Mouse (Mus musculus) liver, embryonic 11.5 days (tissue): ENCODE data around the gene Ttc5. TPM values are rescaled to one million over a fixed set of nuclear protein-coding genes. Genes with fewer than 3 reads are reported as not detected.
A peak's percentile ranks its signal among the peaks of the same experiment; 100 is the strongest.
"Not testable (repeated sequence)": the region's sequence is repeated elsewhere in the genome, so short reads cannot be mapped to it uniquely, and the experiment has no call there.

Source experiments
- ATAC-seq: fragments of 200-750 bp; cut with Nextera tagmentation; replicated peaks from 2 replicates; pipeline ENCODE4 v1.8.0; 2017; ENCODE audit warnings: moderate number of reproducible peaks, mild to moderate bottlenecking, moderate TSS enrichment, moderate library complexity; ENCODE audit not compliant: low FRiP score
- DNase-seq: peaks from one replicate; pipeline ENCODE4 v3.0.0-alpha.2; 2017; ENCODE audit warnings: low spot score
- H3K27ac ChIP-seq: fragments of 300-500 bp; sonication (generic); 2 replicates; pipeline ENCODE4 v1.5.1; 2014; ENCODE audit warnings: mild to moderate bottlenecking, low read depth, low read length, control low read depth
- H3K27me3 ChIP-seq: fragments of 300-500 bp; sonication (generic); replicated peaks from 2 replicates; pipeline ENCODE4 v1.6.1; 2014; ENCODE audit warnings: low read length, mixed read lengths; ENCODE audit not compliant: control insufficient read depth, insufficient read depth
- H3K36me3 ChIP-seq: fragments of 300-500 bp; sonication (generic); 2 replicates; pipeline ENCODE4 v1.6.1; 2014; ENCODE audit warnings: mild to moderate bottlenecking, low read length, moderate library complexity, mixed read lengths; ENCODE audit not compliant: control insufficient read depth, insufficient read depth
- H3K4me1 ChIP-seq: fragments of 300-500 bp; sonication (generic); replicated peaks from 2 replicates; pipeline ENCODE4 v1.6.1; 2014; ENCODE audit warnings: low read length, mixed read lengths; ENCODE audit not compliant: control insufficient read depth, insufficient read depth
- H3K4me2 ChIP-seq: fragments of 300-500 bp; sonication (generic); 2 replicates; pipeline ENCODE4 v1.6.1; 2014; ENCODE audit warnings: mild to moderate bottlenecking, control low read depth, moderate library complexity
- H3K4me3 ChIP-seq: fragments of 300-500 bp; sonication (generic); 2 replicates; pipeline ENCODE4 v1.5.1; 2014; ENCODE audit warnings: low read depth, low read length, control low read depth
- H3K9ac ChIP-seq: fragments of 300-500 bp; sonication (generic); 2 replicates; pipeline ENCODE4 v1.6.1; 2014; ENCODE audit warnings: low read depth, low read length, control low read depth
- H3K9me3 ChIP-seq: fragments of 300-500 bp; sonication (generic); 2 replicates; pipeline ENCODE4 v1.6.1; 2016; ENCODE audit warnings: low read length, inconsistent platforms, mixed read lengths; ENCODE audit not compliant: control insufficient read depth
- WGBS: fragments of 180-500 bp; shearing (Covaris S2); extraction: QIAGEN DNeasy Blood & Tissue Kit; methylation state at CpG from one replicate; pipeline ENCODE4 v1.1.7; 2014; 5-methylcytosine and 5-hydroxymethylcytosine counted together
- polyA plus RNA-seq: library from polyadenylated mRNA; unstranded; fragments of >200 nt; fragmentation: Nextera tagmentation; extraction: Ambion mirVana; gene quantifications from 2 replicates; pipeline ENCODE4 v1.2.1, GENCODE M21; 2014

The Ttc5 gene
- polyA plus RNA-seq, 1 experiment from 2014 or later, result 44.6 TPM

DNA sequence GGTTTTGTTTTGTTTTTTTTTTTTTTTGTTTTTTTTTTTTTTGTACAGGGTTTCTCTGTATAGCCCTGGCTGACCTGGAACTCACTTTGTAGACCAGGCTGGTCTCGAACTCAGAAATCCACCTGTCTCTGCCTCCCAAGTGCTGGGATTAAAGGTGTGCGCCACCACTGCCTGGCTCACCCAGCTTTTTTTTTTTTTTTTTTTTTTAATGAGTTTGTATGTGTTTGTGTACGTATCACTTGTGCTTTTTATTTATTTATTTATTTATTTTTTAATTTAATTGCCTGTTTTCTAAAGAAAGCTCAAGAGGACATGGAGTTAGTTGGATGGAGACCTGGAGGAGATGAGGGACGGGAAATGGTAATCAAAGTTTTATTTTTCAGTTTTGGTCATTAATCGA is 21.1 kb upstream of the Ttc5 start:
- H3K36me3 ChIP-seq, ATAC-seq, H3K9me3 ChIP-seq, DNase-seq, H3K4me1 ChIP-seq, H3K9ac ChIP-seq, H3K27me3 ChIP-seq: not testable (repeated sequence)
- Histone ChIP-seq H3K27ac (peak overlapping the region; percentile 82; the same call in 1 of the 2 replicates), H3K4me3 (peak overlapping the region; percentile 20; the same call in 1 of the 2 replicates), H3K4me2 (peak overlapping the region; percentile 72)
- WGBS, result 83% methylated on average over 5 of the region's 5 CpGs

DNA sequence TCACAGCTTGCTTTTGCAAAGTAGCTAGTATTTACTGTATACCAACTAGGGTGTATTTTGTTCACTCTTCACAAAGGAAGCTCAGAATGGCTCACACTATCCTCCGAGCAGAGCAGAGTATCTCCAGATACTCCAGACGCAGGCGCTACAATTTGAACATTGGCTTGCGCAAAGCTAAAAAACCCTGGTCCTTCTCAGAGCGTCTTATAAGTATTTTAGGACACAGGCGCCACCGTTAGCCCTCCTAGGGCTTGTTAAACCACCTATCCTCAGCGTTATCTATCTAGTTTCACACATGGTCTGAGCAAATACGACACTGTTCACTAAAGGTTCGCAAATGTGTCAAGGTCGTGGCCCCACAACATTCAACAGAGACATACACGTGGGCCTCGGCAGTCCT is 19.4 kb upstream of the Ttc5 start:
- H3K27me3 ChIP-seq, result no peaks in the 10 kb centered on the region
- no peak overlapping the region for H3K27ac ChIP-seq
- no peaks in the 10 kb centered on the region; the same call in 1 of the 2 replicates for H3K4me1 ChIP-seq
- no peaks in the 10 kb centered on the region for H3K9me3 ChIP-seq
- no peak for ATAC-seq
- H3K36me3 ChIP-seq, result no peaks in the 10 kb centered on the region
- no peak for DNase-seq
- H3K4me3 ChIP-seq, result no peak overlapping the region
- H3K9ac ChIP-seq, result no peak overlapping the region
- H3K4me2 ChIP-seq, result no peak overlapping the region
- WGBS, result 61% methylated on average over 13 of the region's 13 CpGs

DNA sequence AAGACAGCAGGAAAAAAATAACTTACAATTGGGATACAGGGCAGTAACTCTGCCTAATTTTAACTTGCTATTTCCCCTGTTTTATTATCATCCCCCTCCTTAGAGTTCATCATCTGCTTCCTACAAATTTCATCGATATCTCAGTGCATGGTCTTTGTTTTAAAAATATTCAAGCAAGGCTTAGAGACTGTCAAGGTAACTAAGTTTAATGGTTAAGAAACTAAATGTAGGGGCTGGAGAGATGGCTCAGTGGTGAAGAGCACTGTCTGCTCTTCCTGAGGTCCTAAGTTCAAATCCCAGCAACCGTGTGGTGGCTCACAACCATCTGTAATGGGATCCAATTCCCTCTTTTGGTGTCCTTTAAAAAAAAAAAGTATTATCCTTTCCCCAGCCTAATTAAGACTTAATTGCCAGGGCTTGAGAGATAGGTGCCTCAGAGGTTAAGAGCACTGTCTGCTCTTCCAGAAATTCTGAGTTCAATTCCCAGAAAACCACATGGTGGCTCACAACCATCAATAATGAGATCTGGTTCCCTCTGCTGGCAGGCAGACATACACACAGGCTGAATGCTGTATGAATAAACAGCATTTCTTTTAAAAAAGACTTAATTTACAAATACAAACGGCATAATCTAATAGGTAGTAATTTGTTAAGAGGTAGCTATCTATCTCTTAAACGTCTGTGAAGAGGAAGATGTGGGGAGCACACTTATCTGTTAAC is 17.7 kb upstream of the Ttc5 start:
- WGBS, result 57% methylated on average over 4 of the region's 4 CpGs
- Histone ChIP-seq H3K4me1 (no peaks in the 10 kb centered on the region; the same call in 1 of the 2 replicates), H3K36me3 (no peaks in the 10 kb centered on the region), H3K9me3 (no peaks in the 10 kb centered on the region), H3K9ac (no peak overlapping the region), H3K4me2 (no peak overlapping the region), H3K27me3 (no peaks in the 10 kb centered on the region), H3K4me3 (no peak overlapping the region), H3K27ac (no peak overlapping the region)
- ATAC-seq (no peak), DNase-seq (no peak)

DNA sequence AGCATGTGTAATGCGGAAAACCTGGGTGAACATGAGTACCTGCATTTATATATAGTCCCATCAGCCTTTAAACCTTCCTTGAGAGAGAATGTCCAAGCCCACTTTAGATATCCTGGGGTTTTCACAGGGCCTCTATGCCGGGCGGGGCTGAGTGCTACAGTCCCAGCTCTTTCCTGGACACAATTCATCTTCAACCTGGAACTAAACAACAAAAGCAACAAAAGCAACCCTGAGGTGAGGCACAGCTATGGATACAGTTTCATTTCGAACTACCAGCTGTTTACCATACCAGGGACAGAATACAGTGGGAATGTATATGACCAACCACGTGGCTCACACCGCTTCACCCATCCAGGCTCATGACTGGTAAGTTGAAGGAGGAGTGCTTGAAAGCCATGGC is 17.1 kb upstream of the Ttc5 start:
- Histone ChIP-seq H3K27me3 (no peaks in the 10 kb centered on the region), H3K36me3 (no peaks in the 10 kb centered on the region), H3K4me3 (no peak overlapping the region), H3K9me3 (no peaks in the 10 kb centered on the region), H3K4me2 (no peak overlapping the region), H3K4me1 (no peaks in the 10 kb centered on the region; the same call in 1 of the 2 replicates), H3K27ac (no peak overlapping the region), H3K9ac (no peak overlapping the region)
- DNase-seq (no peak), ATAC-seq (no peak)
- 85% methylated on average over 6 of the region's 6 CpGs for WGBS

DNA sequence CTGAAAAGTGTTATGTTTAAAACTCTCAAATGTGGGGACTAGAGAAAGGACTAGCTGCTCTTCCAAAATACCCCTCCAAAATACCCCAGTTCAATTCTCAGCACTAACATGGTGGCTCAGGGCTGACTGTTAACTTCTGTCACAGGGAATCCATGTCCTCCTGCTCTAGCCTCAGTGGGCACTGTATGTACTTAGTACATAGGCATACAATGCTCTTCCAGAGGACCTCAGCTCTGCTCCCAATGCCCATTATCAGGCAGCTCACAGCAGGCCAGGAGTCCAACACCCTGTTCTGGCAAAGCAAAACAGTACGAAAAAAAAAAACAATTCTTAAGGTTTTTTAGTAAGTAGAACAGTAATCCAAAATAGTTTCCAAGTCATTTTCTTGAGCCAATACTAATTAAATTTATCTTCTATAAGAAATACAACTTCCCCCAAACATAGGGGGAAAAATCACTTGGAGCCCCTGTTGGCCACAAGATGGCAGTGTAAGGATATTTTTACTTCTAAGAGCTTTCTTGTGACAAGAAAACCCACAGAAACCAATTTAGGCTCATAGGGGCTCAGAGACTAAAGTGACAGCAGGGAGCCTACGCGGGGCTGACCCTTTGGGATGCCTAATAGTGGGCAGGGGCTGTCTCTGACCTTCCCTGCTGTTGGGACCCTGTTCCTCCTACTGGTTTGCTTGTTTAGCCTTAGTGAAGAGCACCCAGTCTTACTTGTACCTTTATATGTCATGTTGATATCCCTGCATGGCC is 14.4 kb upstream of the Ttc5 start:
- 7% methylated on average over 3 of the region's 3 CpGs for WGBS
- Histone ChIP-seq H3K9ac (no peak overlapping the region), H3K4me1 (no peaks in the 10 kb centered on the region), H3K27me3 (no peaks in the 10 kb centered on the region), H3K27ac (no peak overlapping the region), H3K9me3 (no peaks in the 10 kb centered on the region), H3K4me3 (no peak overlapping the region), H3K36me3 (no peaks in the 10 kb centered on the region), H3K4me2 (no peak overlapping the region)
- ATAC-seq (no peak), DNase-seq (no peak)

DNA sequence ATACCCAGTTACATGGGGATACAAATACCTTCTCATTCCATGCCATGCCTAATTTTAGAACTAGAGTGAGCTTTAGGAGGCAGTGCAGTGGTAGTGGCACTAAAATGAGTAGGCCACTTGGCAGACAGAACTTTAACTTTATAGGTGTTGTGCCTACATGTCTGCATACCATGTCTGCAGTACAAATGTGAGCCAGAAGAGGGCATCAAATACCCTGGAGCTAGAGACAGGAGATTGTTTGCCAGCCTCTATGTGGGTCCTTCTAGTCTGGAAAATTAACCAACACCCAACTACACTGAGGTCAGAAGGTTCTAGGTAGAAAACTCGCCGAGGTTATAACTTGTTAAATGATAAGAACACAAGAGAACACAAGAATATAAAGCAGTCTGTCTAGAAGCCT is 13.2 kb upstream of the Ttc5 start:
- H3K4me1 ChIP-seq, result no peaks in the 10 kb centered on the region
- no peaks in the 10 kb centered on the region for H3K9me3 ChIP-seq
- ATAC-seq (no peak), DNase-seq (no peak)
- H3K4me2 ChIP-seq, result no peak overlapping the region
- no peaks in the 10 kb centered on the region for H3K36me3 ChIP-seq
- H3K9ac ChIP-seq, result no peak overlapping the region
- no peak overlapping the region for H3K4me3 ChIP-seq
- no peak overlapping the region for H3K27ac ChIP-seq
- 68% methylated on average over 2 of the region's 2 CpGs for WGBS
- H3K27me3 ChIP-seq, result no peaks in the 10 kb centered on the region

DNA sequence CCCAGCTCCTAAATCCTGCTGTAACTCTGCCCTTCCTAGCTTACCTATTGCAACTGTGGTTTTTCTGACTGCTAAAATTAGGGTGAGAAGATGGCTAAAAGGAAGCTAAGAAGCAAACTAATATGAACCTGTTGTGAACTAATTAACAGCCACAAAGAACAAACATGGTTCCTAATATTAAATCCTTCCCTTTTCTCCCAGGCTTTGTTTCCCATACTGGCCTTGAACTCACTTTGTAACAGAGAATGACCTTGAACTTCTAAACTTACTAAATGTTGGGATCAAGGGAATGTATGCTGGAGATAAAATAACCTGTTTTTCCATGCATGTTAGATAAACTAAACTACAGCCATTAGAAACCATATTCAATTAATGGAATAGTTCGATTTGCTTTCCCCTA is 11.1 kb upstream of the Ttc5 start:
- no peak overlapping the region for H3K4me2 ChIP-seq
- no peaks in the 10 kb centered on the region for H3K36me3 ChIP-seq
- H3K4me3 ChIP-seq, result no peak overlapping the region
- no peak for DNase-seq
- no peak overlapping the region for H3K9ac ChIP-seq
- H3K27ac ChIP-seq, result no peak overlapping the region
- no peaks in the 10 kb centered on the region for H3K9me3 ChIP-seq
- 77% methylated on average over 1 of the region's 1 CpGs for WGBS
- H3K27me3 ChIP-seq, result no peaks in the 10 kb centered on the region
- no peak for ATAC-seq
- H3K4me1 ChIP-seq, result no peaks in the 10 kb centered on the region

DNA sequence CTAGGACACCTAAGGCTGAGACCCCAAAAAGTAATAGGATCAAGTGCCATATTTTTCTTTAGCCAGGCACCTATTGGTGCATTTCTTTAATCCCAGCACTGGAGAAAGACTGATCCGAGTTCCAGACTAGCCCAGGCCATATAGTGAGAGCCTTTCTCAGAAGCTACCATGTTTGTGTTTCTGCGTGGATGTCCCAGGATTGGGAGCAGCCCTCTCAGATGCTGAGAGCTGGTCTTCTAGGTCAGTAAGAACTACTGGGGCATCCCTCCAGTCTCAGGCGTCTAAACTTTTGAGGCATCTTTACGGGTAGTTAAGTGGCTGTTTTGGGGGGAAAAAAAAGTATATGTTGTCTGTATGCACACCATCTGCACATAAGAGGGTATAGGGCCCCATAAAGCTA is 10.6 kb upstream of the Ttc5 start:
- no peak overlapping the region for H3K4me2 ChIP-seq
- H3K27me3 ChIP-seq, result no peaks in the 10 kb centered on the region
- H3K27ac ChIP-seq, result no peak overlapping the region
- DNase-seq, result no peak
- no peaks in the 10 kb centered on the region for H3K36me3 ChIP-seq
- no peak overlapping the region for H3K9ac ChIP-seq
- no peaks in the 10 kb centered on the region for H3K4me1 ChIP-seq
- no peak overlapping the region for H3K4me3 ChIP-seq
- no peaks in the 10 kb centered on the region for H3K9me3 ChIP-seq
- no peak for ATAC-seq
- 79% methylated on average over 4 of the region's 4 CpGs for WGBS
